Mouse (Mus musculus): ENCODE results near the gene Spint3. TPM values are rescaled to one million over a fixed set of nuclear protein-coding genes. Genes with fewer than 3 reads are reported as not detected.
"Not testable (repeated sequence)": the region's sequence is repeated elsewhere in the genome, so short reads cannot be mapped to it uniquely, and the experiment has no call there.

Spint3 gene
- not detected in 2 replicates for polyA plus RNA-seq (2015; fragmentation: Nextera tagmentation; extraction: Ambion mirVana)

- not testable (repeated sequence) for H3K27me3 ChIP-seq; H3K9me3 ChIP-seq; ATAC-seq (ENCODE audit: insufficient number of reproducible peaks, low FRiP score, low TSS enrichment, low read depth); H3K4me2 ChIP-seq; H3K27ac ChIP-seq; H3K36me3 ChIP-seq; H3K4me3 ChIP-seq; H3K4me1 ChIP-seq; H3K9ac ChIP-seq
- WGBS, result 76% methylated on average over 6 of the region's 6 CpGs
Observed at GRCm38 (mm10) chr2:164573359-164573758, at the start of gene Spint3. TSS of gene Spint3 (minus strand) at chr2:164573459.

GRCm38 (mm10) chr2:164621775-164622174, 48.5 kb upstream of the Spint3 start:
- no peaks in the 10 kb centered on the region for H3K27me3 ChIP-seq
- H3K4me3 ChIP-seq, result no peak overlapping the region
- H3K4me1 ChIP-seq, result no peaks in the 10 kb centered on the region
- H3K36me3 ChIP-seq, result no peaks in the 10 kb centered on the region
- no peaks in the 10 kb centered on the region for H3K9me3 ChIP-seq
- WGBS, result 78% methylated on average over 4 of the region's 4 CpGs
- no peak overlapping the region for H3K27ac ChIP-seq
- H3K4me2 ChIP-seq, result no peak overlapping the region
- no peak overlapping the region for H3K9ac ChIP-seq
- no peak for ATAC-seq (ENCODE audit: insufficient number of reproducible peaks, low FRiP score, low TSS enrichment, low read depth)

- no peak for ATAC-seq (ENCODE audit: insufficient number of reproducible peaks, low FRiP score, low TSS enrichment, low read depth)
- Histone ChIP-seq H3K9ac (no peak overlapping the region), H3K9me3 (no peaks in the 10 kb centered on the region), H3K4me3 (no peak overlapping the region), H3K27me3 (no peaks in the 10 kb centered on the region), H3K27ac (no peak overlapping the region), H3K36me3 (no peaks in the 10 kb centered on the region), H3K4me2 (no peak overlapping the region), H3K4me1 (no peaks in the 10 kb centered on the region)
- WGBS, result 65% methylated on average over 5 of the region's 5 CpGs
Observed at GRCm38 (mm10) chr2:164619050-164619449, 45.8 kb upstream of the Spint3 start.

- WGBS, result 87% methylated on average over 3 of the region's 3 CpGs
- ATAC-seq (ENCODE audit: insufficient number of reproducible peaks, low FRiP score, low TSS enrichment, low read depth), result no peak
- no peaks in the 10 kb centered on the region for H3K27me3 ChIP-seq
- no peaks in the 10 kb centered on the region for H3K36me3 ChIP-seq
- no peak overlapping the region for H3K4me3 ChIP-seq
- H3K4me1 ChIP-seq, result no peaks in the 10 kb centered on the region
- H3K9ac ChIP-seq, result no peak overlapping the region
- H3K27ac ChIP-seq, result no peak overlapping the region
- no peak overlapping the region for H3K4me2 ChIP-seq
- H3K9me3 ChIP-seq, result no peaks in the 10 kb centered on the region
Observed at GRCm38 (mm10) chr2:164615386-164615785, 42.1 kb upstream of the Spint3 start.

- 49% methylated on average over 8 of the region's 8 CpGs for WGBS
- not testable (repeated sequence) for H3K4me3 ChIP-seq; H3K4me1 ChIP-seq; H3K9ac ChIP-seq; H3K27me3 ChIP-seq; H3K9me3 ChIP-seq; ATAC-seq (ENCODE audit: insufficient number of reproducible peaks, low FRiP score, low TSS enrichment, low read depth); H3K27ac ChIP-seq; H3K4me2 ChIP-seq; H3K36me3 ChIP-seq
Observed at GRCm38 (mm10) chr2:164613471-164613870, 40.2 kb upstream of the Spint3 start, which contains the start of the genes Wfdc6b and Wfdc8. TSS of gene Wfdc6b (plus strand) at chr2:164613522. TSS of gene Wfdc8 (minus strand) at chr2:164613626.

GRCm38 (mm10) chr2:164608781-164609180, 35.5 kb upstream of the Spint3 start:
- Histone ChIP-seq H3K4me3 (no peak overlapping the region), H3K4me2 (no peak overlapping the region), H3K27me3 (no peaks in the 10 kb centered on the region), H3K4me1 (no peaks in the 10 kb centered on the region), H3K36me3 (no peaks in the 10 kb centered on the region), H3K27ac (no peak overlapping the region), H3K9ac (no peak overlapping the region), H3K9me3 (no peaks in the 10 kb centered on the region)
- ATAC-seq (ENCODE audit: insufficient number of reproducible peaks, low FRiP score, low TSS enrichment, low read depth), result no peak
- 67% methylated on average over 6 of the region's 6 CpGs for WGBS

- no peak for ATAC-seq (ENCODE audit: insufficient number of reproducible peaks, low FRiP score, low TSS enrichment, low read depth)
- H3K36me3 ChIP-seq, result no peaks in the 10 kb centered on the region
- H3K27ac ChIP-seq, result no peak overlapping the region
- H3K4me2 ChIP-seq, result no peak overlapping the region
- 84% methylated on average over 8 of the region's 8 CpGs for WGBS
- H3K4me3 ChIP-seq, result no peak overlapping the region
- no peaks in the 10 kb centered on the region for H3K4me1 ChIP-seq
- no peak overlapping the region for H3K9ac ChIP-seq
- H3K27me3 ChIP-seq, result no peaks in the 10 kb centered on the region
- no peaks in the 10 kb centered on the region for H3K9me3 ChIP-seq
Observed at GRCm38 (mm10) chr2:164604411-164604810, 31.2 kb upstream of the Spint3 start.

- H3K4me3 ChIP-seq, result no peak overlapping the region
- no peaks in the 10 kb centered on the region for H3K27me3 ChIP-seq
- H3K27ac ChIP-seq, result no peak overlapping the region
- H3K9me3 ChIP-seq, result no peaks in the 10 kb centered on the region
- no peaks in the 10 kb centered on the region for H3K4me1 ChIP-seq
- ATAC-seq (ENCODE audit: insufficient number of reproducible peaks, low FRiP score, low TSS enrichment, low read depth), result no peak
- H3K4me2 ChIP-seq, result no peak overlapping the region
- no peaks in the 10 kb centered on the region for H3K36me3 ChIP-seq
- 92% methylated on average over 3 of the region's 3 CpGs for whole genome bisulfite sequencing
- H3K9ac ChIP-seq, result no peak overlapping the region
Observed at GRCm38 (mm10) chr2:164603482-164603881, 30.2 kb upstream of the Spint3 start.

GRCm38 (mm10) chr2:164600179-164600578, 26.9 kb upstream of the Spint3 start:
- ATAC-seq (ENCODE audit: insufficient number of reproducible peaks, low FRiP score, low TSS enrichment, low read depth), result no peak
- WGBS, result 61% methylated on average over 3 of the region's 3 CpGs
- Histone ChIP-seq H3K36me3 (no peaks in the 10 kb centered on the region), H3K4me2 (no peak overlapping the region), H3K4me1 (no peaks in the 10 kb centered on the region), H3K9me3 (no peaks in the 10 kb centered on the region), H3K27ac (no peak overlapping the region), H3K4me3 (no peak overlapping the region), H3K27me3 (no peaks in the 10 kb centered on the region), H3K9ac (no peak overlapping the region)

GRCm38 (mm10) chr2:164593494-164593893, 20.2 kb upstream of the Spint3 start, which contains the start of gene Eppin:
TSS of gene Eppin (minus strand) at chr2:164593594.
- no peak within 1 kb of the TSS for H3K4me2 ChIP-seq
- no peaks in the 10 kb centered on the region for H3K4me1 ChIP-seq
- H3K27me3 ChIP-seq, result no peaks in the 10 kb centered on the region
- no peaks in the 10 kb centered on the region for H3K9me3 ChIP-seq
- no peak for ATAC-seq (ENCODE audit: insufficient number of reproducible peaks, low FRiP score, low TSS enrichment, low read depth)
- H3K27ac ChIP-seq, result no peak within 1 kb of the TSS
- no peak within 1 kb of the TSS for H3K4me3 ChIP-seq
- H3K9ac ChIP-seq, result no peak within 1 kb of the TSS
- WGBS, result 79% methylated on average over 4 of the region's 4 CpGs
- no peaks in the 10 kb centered on the region for H3K36me3 ChIP-seq

GRCm38 (mm10) chr2:164592014-164592413, 18.8 kb upstream of the Spint3 start:
- 7% methylated on average over 4 of the region's 4 CpGs for WGBS
- ATAC-seq (ENCODE audit: insufficient number of reproducible peaks, low FRiP score, low TSS enrichment, low read depth), result no peak

GRCm38 (mm10) chr2:164585025-164585725, 11.9 kb upstream of the Spint3 start, which contains the start of gene Wfdc6a:
TSS of gene Wfdc6a (minus strand) at chr2:164585447.
- H3K9me3 ChIP-seq; ATAC-seq (ENCODE audit: insufficient number of reproducible peaks, low FRiP score, low TSS enrichment, low read depth); H3K27ac ChIP-seq; H3K4me3 ChIP-seq; H3K36me3 ChIP-seq; H3K4me1 ChIP-seq; H3K9ac ChIP-seq; H3K4me2 ChIP-seq; H3K27me3 ChIP-seq: not testable (repeated sequence)
- 50% methylated on average over 13 of the region's 13 CpGs for WGBS

More at GRCm38 (mm10) chr2:164592014-164592413, 18.8 kb upstream of the Spint3 start:
- Histone ChIP-seq H3K4me1 (no peaks in the 10 kb centered on the region), H3K9me3 (no peaks in the 10 kb centered on the region), H3K36me3 (no peaks in the 10 kb centered on the region), H3K27me3 (no peaks in the 10 kb centered on the region), H3K4me2 (no peak overlapping the region), H3K4me3 (no peak overlapping the region), H3K9ac (no peak overlapping the region), H3K27ac (no peak overlapping the region)
